Mouse (Mus musculus) stomach, embryonic 14.5 days (tissue): Measurements from ENCODE around the gene Hist2h4. TPM values are rescaled to one million over a fixed set of nuclear protein-coding genes. Genes with fewer than 3 reads are reported as not detected.

ENCODE experiments used
- ATAC-seq: fragments of 200-750 bp; cut with Nextera tagmentation; 2 replicates; pipeline ENCODE4 v1.8.0; 2017; ENCODE audit warnings: low read depth, moderate TSS enrichment; ENCODE audit not compliant: insufficient number of reproducible peaks, insufficient read depth, low FRiP score
- H3K27ac ChIP-seq: fragments of 300-500 bp; sonication (generic); 2 replicates; pipeline ENCODE4 v1.5.1; 2014; ENCODE audit warnings: mild to moderate bottlenecking, low read length, moderate library complexity, mixed read lengths
- H3K27me3 ChIP-seq: fragments of 300-500 bp; sonication (generic); 2 replicates; pipeline ENCODE4 v1.6.1; 2014; ENCODE audit warnings: low read length, control low read depth, mixed read lengths; ENCODE audit not compliant: control insufficient read depth, insufficient read depth
- H3K36me3 ChIP-seq: fragments of 300-500 bp; sonication (generic); 2 replicates; pipeline ENCODE4 v1.6.1; 2014; ENCODE audit warnings: mild to moderate bottlenecking, control low read depth, low read length, moderate library complexity, mixed read lengths; ENCODE audit not compliant: control insufficient read depth, insufficient read depth
- H3K4me1 ChIP-seq: fragments of 300-500 bp; sonication (generic); 2 replicates; pipeline ENCODE4 v1.6.1; 2014; ENCODE audit warnings: low read length, control low read depth, mixed read lengths; ENCODE audit not compliant: control insufficient read depth, insufficient read depth
- H3K4me2 ChIP-seq: fragments of 300-500 bp; sonication (generic); replicated peaks from 2 replicates; pipeline ENCODE4 v1.6.1; 2014; ENCODE audit warnings: low read depth, low read length, control low read depth
- H3K4me3 ChIP-seq: fragments of 300-500 bp; sonication (generic); 2 replicates; pipeline ENCODE4 v1.5.1; 2014; ENCODE audit warnings: low read depth, low read length, control low read depth
- H3K9ac ChIP-seq: fragments of 300-500 bp; sonication (generic); replicated peaks from 2 replicates; pipeline ENCODE4 v1.6.1; 2014; ENCODE audit warnings: low read depth, mild to moderate bottlenecking, control low read depth, low read length, moderate library complexity, mixed read lengths
- H3K9me3 ChIP-seq: fragments of 300-500 bp; sonication (generic); 2 replicates; pipeline ENCODE4 v1.6.1; 2016; ENCODE audit warnings: low read depth, low read length, control low read depth; ENCODE audit not compliant: control insufficient read depth
- WGBS: fragments of 180-500 bp; shearing (Covaris S2); extraction: QIAGEN DNeasy Blood & Tissue Kit; methylation state at CpG from one replicate; pipeline ENCODE4 v1.1.7; 2014; 5-methylcytosine and 5-hydroxymethylcytosine counted together
- microRNA-seq: library from miRNA; unstranded; fragments of <30 nt; microRNA quantifications from one replicate; pipeline ENCODE4, GENCODE M21; 2016
- polyA plus RNA-seq: library from polyadenylated mRNA; unstranded; fragments of >200 nt; fragmentation: Nextera tagmentation; extraction: Ambion mirVana; gene quantifications from 2 replicates; pipeline ENCODE4 v1.2.1, GENCODE M21; 2014

Hist2h4 gene
- polyA plus RNA-seq, 1 experiment from 2014 or later: 15.0 TPM

DNA sequence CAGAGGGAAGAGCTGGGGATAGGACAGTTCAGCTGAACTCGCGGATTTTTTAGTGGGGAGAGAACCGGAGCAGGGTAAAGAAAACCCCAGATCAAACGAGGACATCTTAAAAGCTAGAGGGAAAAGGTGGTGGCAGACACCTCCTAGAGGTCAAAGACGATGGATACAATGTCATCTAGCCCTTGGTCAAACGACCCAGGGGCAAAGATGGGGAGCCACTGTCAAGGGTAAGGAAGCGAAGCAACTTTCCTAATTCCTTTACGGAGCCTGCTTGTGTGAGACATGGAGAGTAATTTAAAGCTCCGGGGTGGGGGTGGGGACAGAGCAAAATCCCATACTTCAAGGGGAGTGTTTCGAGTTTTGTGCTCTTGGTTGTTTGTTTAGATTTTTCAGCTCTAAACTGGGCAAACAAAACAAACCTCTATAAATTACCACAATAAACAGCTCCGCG, 43.9 kb downstream of the Hist2h4 start:
- Histone ChIP-seq H3K9me3 (no peaks in the 10 kb centered on the region), H3K36me3 (no peaks in the 10 kb centered on the region), H3K27ac (peak overlapping the region; percentile 96), H3K4me1 (peaks cover 22% of the 10 kb centered on the region), H3K4me2 (peak overlapping the region; percentile 90), H3K4me3 (peak overlapping the region; percentile 46), H3K27me3 (no peaks in the 10 kb centered on the region), H3K9ac (peak overlapping the region; percentile 57)
- no peak for ATAC-seq
- under 1% methylated on average over 12 of the region's 12 CpGs for WGBS

Small RNA genes within 50 kb of the gene (microRNA-seq; reads per million reads assigned to microRNA genes)
- gene Gm44492: not detected
- not detected for gene Gm47311
- not detected for gene Gm47313

Other genes with a start within 250 kb of the Hist2h4 start
- gene Vps45, start 204.8 kb downstream of the Hist2h4 start, polyA plus RNA-seq: 22.5 and 26.8 TPM in 2 replicates
- 13.9 and 16.2 TPM in 2 replicates for gene Otud7b, start 158.8 kb downstream of the Hist2h4 start, polyA plus RNA-seq
- 20.8 and 24.6 TPM in 2 replicates for gene Mtmr11, start 101.3 kb downstream of the Hist2h4 start, polyA plus RNA-seq
- gene Sf3b4, start 91.0 kb downstream of the Hist2h4 start, polyA plus RNA-seq: 161 and 166 TPM in 2 replicates
- gene Sv2a, start 82.2 kb downstream of the Hist2h4 start, polyA plus RNA-seq: 5.7 and 6.5 TPM in 2 replicates
- gene Bola1, start 43.6 kb downstream of the Hist2h4 start, polyA plus RNA-seq: 52.7 and 61.3 TPM in 2 replicates
- gene Hist2h2ab, start 43.4 kb downstream of the Hist2h4 start, polyA plus RNA-seq: 1.6 and 2.6 TPM in 2 replicates
- 7.6 and 8.8 TPM in 2 replicates for gene Hist2h2ac, start 42.4 kb downstream of the Hist2h4 start, polyA plus RNA-seq
- gene Hist2h2be, start 42.2 kb downstream of the Hist2h4 start, polyA plus RNA-seq: 9.7 and 9.8 TPM in 2 replicates
- gene Hist2h3c2, start 24.2 kb downstream of the Hist2h4 start, polyA plus RNA-seq: 4.9 and 6.2 TPM in 2 replicates
- 54.1 and 54.7 TPM in 2 replicates for gene Hist2h2aa2, start 23.0 kb downstream of the Hist2h4 start, polyA plus RNA-seq
- 12.3 and 17.2 TPM in 2 replicates for gene Hist2h2aa1, start 17.8 kb downstream of the Hist2h4 start, polyA plus RNA-seq
- gene Hist2h3c1, start 16.6 kb downstream of the Hist2h4 start, polyA plus RNA-seq: 1.4 and 3.0 TPM in 2 replicates
- gene Hist2h3b, start 5.3 kb upstream of the Hist2h4 start, polyA plus RNA-seq: 68.9 and 80.2 TPM in 2 replicates
- 20.5 and 23.7 TPM in 2 replicates for gene Hist2h2bb, start 6.4 kb upstream of the Hist2h4 start, polyA plus RNA-seq
- 3.0 and 3.8 TPM in 2 replicates for gene Fcgr1, start 30.7 kb upstream of the Hist2h4 start, polyA plus RNA-seq
- gene BC107364, start 189.0 kb upstream of the Hist2h4 start, polyA plus RNA-seq: not detected in 2 replicates